Mouse (Mus musculus) A20 (cell line): ENCODE measurements at regions not wholly inside any gene's neighbourhood (a gene's known extent, or its start where the extent isn't known, plus 50 kb on each side); places are given as distances from the start of the nearest gene placed in this dataset.

Experiments
- DNase-seq: peaks from one replicate; pipeline ENCODE4 v3.0.0-alpha.2; 2011; ENCODE audit warnings: low read depth, low spot score

DNA sequence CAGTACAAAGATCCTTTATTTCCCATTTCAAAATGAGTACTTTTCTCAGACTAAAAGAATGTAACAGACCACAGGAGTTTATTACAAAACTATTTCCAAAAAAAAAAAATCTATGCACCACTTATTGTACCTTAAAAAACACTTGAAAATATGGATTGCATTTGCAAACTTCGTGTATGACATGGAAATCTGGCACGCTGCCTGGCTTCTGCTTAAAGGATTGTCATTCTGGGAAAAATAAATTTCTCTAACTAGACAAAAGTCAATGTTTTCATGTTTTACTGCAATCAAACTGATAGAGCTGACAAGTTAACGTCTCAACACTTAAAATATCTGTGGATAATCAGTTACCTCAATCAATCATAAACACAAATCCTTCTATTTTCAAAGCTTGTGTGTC is 205.5 kb upstream of the Nr2f1 start:
- DNase-seq = no peak

DNA sequence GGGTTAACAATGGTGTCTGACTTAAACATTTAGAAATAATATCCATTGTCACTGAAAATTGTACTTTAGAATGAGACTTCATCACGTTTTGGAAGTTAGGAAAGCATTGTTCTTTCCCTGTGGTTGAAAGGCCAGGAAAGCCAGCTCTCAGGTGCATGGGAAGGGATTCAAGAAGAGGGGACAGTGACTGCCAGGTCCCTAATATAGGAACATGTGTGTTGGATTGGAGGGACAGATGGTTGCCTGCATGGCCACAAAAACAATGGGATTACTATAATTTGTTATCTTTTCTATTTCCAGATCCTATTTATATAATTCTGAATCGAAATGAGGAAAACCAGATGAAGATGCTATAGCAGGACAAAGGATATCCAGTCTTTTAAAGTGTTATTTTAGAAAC is 184.2 kb upstream of the Nr2f1 start:
- no peak for DNase-seq

DNA sequence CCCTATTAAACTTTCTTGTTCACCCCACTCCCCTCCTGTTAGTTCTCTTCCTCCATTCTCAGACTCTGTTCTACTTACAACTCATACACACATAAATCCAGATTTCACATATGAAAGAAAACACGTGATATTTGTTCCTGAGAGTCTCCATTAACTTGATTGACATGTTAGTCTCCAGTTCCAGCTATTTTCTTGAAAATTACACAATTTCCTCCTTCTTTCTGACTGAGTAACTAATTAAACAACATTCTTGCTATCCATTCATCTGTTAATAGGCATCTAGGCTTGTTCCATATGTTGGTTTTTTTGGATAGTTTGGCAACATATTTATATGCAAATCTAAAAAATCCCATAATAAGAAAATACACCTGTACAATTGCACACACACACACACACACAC is 161.7 kb upstream of the Nr2f1 start:
- DNase-seq = no peak

DNA sequence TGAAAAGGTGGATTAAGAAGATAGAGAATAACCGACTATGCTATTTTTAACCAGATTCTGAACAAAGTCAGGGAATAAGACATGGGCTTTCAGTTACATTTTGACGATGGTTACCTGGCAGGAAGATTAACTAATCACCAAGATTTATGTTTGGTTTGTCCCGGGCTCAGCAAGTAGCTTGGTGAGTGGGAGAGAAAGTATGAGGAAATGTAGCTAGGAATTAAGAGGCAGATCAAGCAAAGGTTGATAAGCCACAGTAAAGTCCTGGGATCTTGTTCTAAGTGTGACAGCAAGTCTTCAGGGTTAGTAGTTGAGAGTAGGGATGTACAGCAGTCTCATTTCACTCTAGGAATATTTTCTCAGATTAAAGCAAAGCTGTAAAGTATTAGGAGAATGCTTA is 149.3 kb upstream of the Nr2f1 start:
- DNase-seq = no peak

DNA sequence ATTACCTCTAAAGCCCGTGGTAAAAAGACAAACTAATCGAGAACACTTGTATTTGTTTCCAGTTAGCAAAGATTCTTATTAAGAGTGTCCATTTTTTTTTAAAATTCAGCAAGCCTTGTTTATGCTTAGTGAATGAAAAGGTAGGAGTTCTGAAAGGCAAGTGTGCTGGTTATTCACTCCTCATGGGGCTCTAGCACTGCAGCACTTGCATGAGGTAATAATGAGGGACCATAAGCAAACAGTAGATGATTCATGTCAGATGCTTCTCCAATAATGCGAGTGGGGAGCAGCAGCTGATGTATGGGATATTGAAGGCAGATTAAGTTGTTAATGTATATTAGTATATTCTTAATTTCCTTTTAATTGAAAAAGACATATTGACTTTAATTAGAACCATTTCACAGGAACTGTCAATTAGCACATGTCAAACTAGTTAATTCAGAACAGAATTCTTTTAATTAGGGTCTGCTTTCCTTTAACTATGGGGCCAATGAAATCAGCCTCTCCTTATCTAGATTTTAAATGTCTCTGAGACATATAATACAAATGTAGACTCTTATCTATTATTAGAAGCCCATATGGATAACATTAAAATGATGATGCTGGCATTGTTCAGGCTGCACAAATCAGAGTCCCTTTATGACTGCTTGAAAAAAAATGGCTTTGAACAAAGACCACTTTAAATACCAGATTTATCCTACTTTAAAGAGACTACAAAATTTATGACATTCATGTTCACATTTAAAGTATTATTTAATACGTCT is 125.1 kb upstream of the Nr2f1 start:
- no peak for DNase-seq

DNA sequence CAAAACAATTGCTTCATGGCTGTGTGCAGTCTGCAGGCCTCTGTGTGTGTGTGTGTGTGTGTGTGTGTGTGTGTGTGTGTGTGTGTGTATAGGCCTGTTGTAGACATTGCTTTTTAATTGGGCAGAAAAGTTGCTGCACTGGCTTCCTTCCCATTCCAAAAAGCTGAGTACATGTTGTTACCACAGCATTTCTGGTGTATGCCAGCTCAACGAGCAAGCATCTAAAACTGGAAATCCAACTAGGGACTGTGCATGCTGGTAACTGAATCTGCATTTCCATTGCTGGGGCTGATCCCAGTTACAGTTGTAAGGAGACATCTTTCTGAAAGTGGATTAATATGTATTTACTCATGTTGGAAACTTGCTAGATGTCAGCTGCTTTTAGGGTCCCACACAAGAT is 123.6 kb upstream of the Nr2f1 start:
- DNase-seq = no peak

DNA sequence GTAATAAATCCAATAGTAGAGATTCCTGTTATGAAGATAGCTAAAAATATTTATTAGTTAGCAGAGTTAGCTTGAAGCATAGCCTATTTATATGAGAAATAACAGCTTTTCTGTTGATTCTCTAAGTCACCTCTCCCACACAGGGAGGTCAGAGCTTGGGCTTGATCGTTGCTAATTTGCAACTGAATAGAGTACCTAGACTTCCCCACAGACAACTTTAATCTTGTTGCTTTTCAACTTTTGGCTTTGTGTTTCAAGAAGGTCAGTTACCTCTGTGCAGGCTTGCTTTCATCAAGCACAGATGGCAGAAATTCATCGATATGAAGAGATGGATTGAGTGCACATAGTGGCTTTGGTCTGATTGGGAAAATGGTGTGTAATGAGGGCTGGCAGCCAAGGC is 118.9 kb upstream of the Nr2f1 start:
- DNase-seq = no peak

DNA sequence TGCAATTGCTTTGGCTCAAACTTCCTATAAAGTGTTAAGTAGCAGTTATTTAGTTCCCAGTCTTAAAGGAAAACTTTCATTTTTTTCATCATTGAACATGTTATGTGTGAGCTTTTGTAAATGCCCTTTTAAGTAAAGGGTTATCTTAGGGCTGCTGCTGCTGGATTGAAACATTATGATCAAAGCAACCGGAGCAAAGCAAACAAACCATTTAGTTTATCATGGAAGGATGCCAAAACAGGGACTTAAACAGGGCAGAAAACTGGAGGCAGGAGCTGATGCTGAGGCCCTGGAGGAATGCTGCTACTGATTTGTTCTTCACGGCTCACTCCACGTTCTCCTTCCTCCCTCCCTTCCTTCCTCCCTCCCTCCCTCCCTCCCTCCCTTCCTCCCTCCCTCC is 111.3 kb upstream of the Nr2f1 start:
- no peak for DNase-seq
